23 mouse cellular contexts compared by ENCODE assay signal in the genomic region with DNA sequence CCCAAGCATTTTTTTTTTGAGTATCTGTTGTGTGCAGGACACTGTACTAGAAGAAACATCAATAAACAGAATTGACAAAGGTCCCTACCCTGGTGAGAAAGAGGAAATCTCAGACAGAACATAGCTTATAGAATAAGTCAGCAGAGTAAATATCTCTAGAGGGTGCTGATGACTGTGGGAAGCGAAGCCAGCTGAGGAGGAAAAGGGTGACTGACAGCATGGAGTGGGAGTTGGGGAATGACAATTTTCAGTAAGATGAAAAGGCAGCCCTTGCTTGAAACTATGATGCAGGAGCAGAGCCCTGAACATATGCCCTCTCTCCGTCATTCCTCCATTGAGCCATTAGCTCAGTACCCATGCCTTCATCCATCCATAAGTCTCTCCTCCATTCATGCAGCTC.
DNase-seq lines count a peak whose midpoint lies in the region; TF ChIP-seq lines count a peak whose summit lies in the region.
"Had no signal": no experiment of that assay in that cellular context is flagged by ENCODE, and none has a peak within 500 bp of the region (broad histone marks: within the 10 kb centered on the region; RNA-seq: fewer than 3 reads in every experiment).

No protein-coding gene starts in this region.

- no peak for TF ChIP-seq CTCF in cortical plate, adult 2 months (IDR thresholded peaks at IDR 0.05; ENCODE audit: extremely low read depth, insufficient read depth, low read length)

- TF ChIP-seq POLR2A in cortical plate, adult 2 months (IDR thresholded peaks at IDR 0.05; ENCODE audit: extremely low read depth, insufficient read depth, low read length), result no peak

- DNase-seq in heart, adult 11 months, result peak; percentile 74
- no peak for DNase-seq in heart, adult 9 months (ENCODE audit: low spot score in 2 of 2)
- peak; percentile 14 for DNase-seq in layer of hippocampus, adult 9-11 months
- no peak for DNase-seq in layer of hippocampus, adult 9-10 months (ENCODE audit: low spot score)
- DNase-seq in left cerebral cortex, adult 11 months (ENCODE audit: low spot score), result no peak
- DNase-seq: adrenal gland, adult 8-10 months; adrenal gland, postnatal 25 days; cerebellum, adult 18-20 months; cerebellum, adult 9-10 months; forebrain, postnatal 0 days; gastrocnemius, postnatal 10 days; gastrocnemius, postnatal 36 days; heart, postnatal 10 days; heart, postnatal 36 days had no signal

- H3K4me3 ChIP-seq in cortical plate, adult 2 months (ENCODE audit: insufficient read depth, low read length), result no peak overlapping the region
- H3K4me3 ChIP-seq: embryonic facial prominence, embryonic 10.5 days; embryonic facial prominence, embryonic 13.5 days; erythroblast, embryonic 14.5 days; heart, embryonic 12.5 days; heart, embryonic 15.5 days; hindbrain, embryonic 10.5 days; hindbrain, embryonic 13.5 days; intestine, embryonic 15.5 days had no signal

- 0 out of 2 replicates have a peak, but pooled peaks cover 2% of the 10 kb centered on the region for H3K4me1 ChIP-seq in cortical plate, adult 2 months (ENCODE audit: control insufficient read depth, insufficient read depth, low read length)
- H3K4me1 ChIP-seq: embryonic facial prominence, embryonic 13.5 days; heart, embryonic 12.5 days; heart, embryonic 15.5 days; intestine, embryonic 15.5 days had no signal

- peak overlapping the region; percentile 67; the same call in 1 of the 2 replicates for H3K27ac ChIP-seq in cortical plate, adult 2 months (ENCODE audit: insufficient read depth, low read length)
- H3K27ac ChIP-seq: embryonic facial prominence, embryonic 10.5 days; embryonic facial prominence, embryonic 13.5 days; heart, embryonic 15.5 days; hindbrain, embryonic 10.5 days; hindbrain, embryonic 13.5 days; intestine, embryonic 15.5 days had no signal

Comparison
In these comparisons a context has a peak if more than half of its experiments do, and no peak if none do; other contexts are left out.
1. DNase-seq: peak in heart, adult 11 months (single experiment) and layer of hippocampus, adult 9-11 months (single experiment); none in heart, adult 9 months (0 of 2), layer of hippocampus, adult 9-10 months (single experiment) and left cerebral cortex, adult 11 months (single experiment).